Mouse (Mus musculus) intestine, embryonic 14.5 days (tissue): ENCODE measurements around the gene Taf15. TPM values are rescaled to one million over a fixed set of nuclear protein-coding genes. Genes with fewer than 3 reads are reported as not detected.
A peak's percentile ranks its signal among the peaks of the same experiment; 100 is the strongest.

Experiments
- ATAC-seq: fragments of 200-750 bp; cut with Nextera tagmentation; replicated peaks from 2 replicates; pipeline ENCODE4 v1.8.0; 2017; ENCODE audit warnings: low read depth, moderate number of reproducible peaks, moderate TSS enrichment, moderate library complexity; ENCODE audit not compliant: low FRiP score, low TSS enrichment
- DNase-seq: peaks from one replicate; pipeline ENCODE4 v3.0.0-alpha.2; 2018; ENCODE audit warnings: low spot score
- H3K27ac ChIP-seq: fragments of 300-500 bp; sonication (generic); 2 replicates; pipeline ENCODE4 v1.5.1; 2014; ENCODE audit warnings: low read depth, mild to moderate bottlenecking, control low read depth
- H3K27me3 ChIP-seq: fragments of 300-500 bp; sonication (generic); replicated peaks from 2 replicates; pipeline ENCODE4 v1.6.1; 2014; ENCODE audit warnings: low read length, control low read depth; ENCODE audit not compliant: control insufficient read depth, insufficient read depth
- H3K36me3 ChIP-seq: fragments of 300-500 bp; sonication (generic); 2 replicates; pipeline ENCODE4 v1.6.1; 2014; ENCODE audit warnings: low read length, control low read depth; ENCODE audit not compliant: control insufficient read depth, insufficient read depth
- H3K4me1 ChIP-seq: fragments of 300-500 bp; sonication (generic); replicated peaks from 2 replicates; pipeline ENCODE4 v1.6.1; 2014; ENCODE audit warnings: low read length, control low read depth, mixed read lengths; ENCODE audit not compliant: control insufficient read depth, insufficient read depth
- H3K4me2 ChIP-seq: fragments of 300-500 bp; sonication (generic); 2 replicates; pipeline ENCODE4 v1.6.1; 2014; ENCODE audit warnings: low read length
- H3K4me3 ChIP-seq: fragments of 300-500 bp; sonication (generic); 2 replicates; pipeline ENCODE4 v1.5.1; 2014; ENCODE audit warnings: low read depth, low read length, control low read depth, mixed read lengths
- H3K9ac ChIP-seq: fragments of 300-500 bp; sonication (generic); 2 replicates; pipeline ENCODE4 v1.6.1; 2014; ENCODE audit warnings: mild to moderate bottlenecking, low read length
- H3K9me3 ChIP-seq: fragments of 300-500 bp; sonication (generic); 2 replicates; pipeline ENCODE4 v1.6.1; 2016; ENCODE audit warnings: low read length, control low read depth; ENCODE audit not compliant: control insufficient read depth
- WGBS: fragments of 180-500 bp; shearing (Covaris S2); extraction: QIAGEN DNeasy Blood & Tissue Kit; methylation state at CpG from one replicate; pipeline ENCODE4 v1.1.7; 2014; 5-methylcytosine and 5-hydroxymethylcytosine counted together
- polyA plus RNA-seq: library from polyadenylated mRNA; unstranded; fragments of >200 nt; fragmentation: Nextera tagmentation; extraction: Ambion mirVana; gene quantifications from 2 replicates; pipeline ENCODE4 v1.2.1, GENCODE M21; 2014

The Taf15 gene
- polyA plus RNA-seq, 1 experiment from 2014 or later = 13.5 TPM

DNA sequence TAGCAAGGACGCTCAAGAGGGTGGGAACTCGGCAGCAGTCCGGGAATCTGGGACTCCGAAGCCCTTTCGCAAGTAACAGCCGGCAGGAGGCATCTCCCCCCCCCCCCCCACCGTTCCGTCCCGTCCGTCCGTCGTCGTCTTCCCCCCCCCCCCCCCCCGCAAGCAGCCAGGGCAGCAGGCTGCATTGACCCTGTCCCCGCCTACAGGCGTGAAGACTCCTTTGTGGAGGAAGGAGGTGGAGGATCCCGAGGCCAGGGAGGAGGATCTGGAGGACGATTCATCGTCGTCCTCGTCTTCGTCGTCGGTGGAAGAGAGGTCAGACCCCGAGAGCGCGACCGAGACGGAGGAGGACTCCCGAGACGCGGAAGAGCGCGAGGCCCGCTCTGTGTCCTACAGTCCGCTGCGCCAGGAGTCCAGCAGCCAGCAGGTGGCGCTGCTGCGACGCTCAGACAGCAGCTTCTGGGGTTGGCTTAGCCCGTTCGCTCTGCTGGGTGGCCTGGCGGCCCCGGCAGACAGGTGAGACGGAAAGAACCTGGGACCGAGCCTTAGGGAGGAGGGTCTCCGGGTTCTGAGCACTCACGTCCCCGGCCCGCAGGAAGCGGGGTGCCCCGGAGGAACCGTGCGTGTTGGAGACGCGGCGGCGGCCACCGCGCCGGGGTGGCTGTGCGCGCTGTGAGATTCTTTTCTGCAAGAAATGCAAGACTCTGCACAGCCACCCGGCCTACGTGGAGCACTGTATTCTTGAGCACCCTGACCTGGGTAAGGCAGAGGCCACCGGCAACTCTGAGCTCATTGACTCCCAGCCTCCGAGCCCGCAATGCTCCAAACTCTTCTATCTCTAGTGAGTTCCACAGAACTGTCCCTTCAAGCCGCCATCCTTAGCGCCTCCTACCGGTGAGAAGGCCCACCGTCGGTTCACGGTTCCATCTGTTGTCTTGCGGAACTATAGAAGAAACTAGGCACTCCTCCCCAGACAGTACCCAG, 32.5 kb upstream of the Taf15 start:
- DNase-seq (peak; percentile 93), ATAC-seq (peak; percentile 92)
- Histone ChIP-seq H3K4me1 (peaks cover 13% of the 10 kb centered on the region; the same call in 1 of the 2 replicates), H3K9me3 (no peaks in the 10 kb centered on the region), H3K27me3 (peaks cover 42% of the 10 kb centered on the region), H3K36me3 (no peaks in the 10 kb centered on the region), H3K4me2 (peak overlapping the region; percentile 90), H3K27ac (peak overlapping the region; percentile 49; the same call in 1 of the 2 replicates), H3K4me3 (peak overlapping the region; percentile 56), H3K9ac (peak overlapping the region; percentile 48)
- WGBS = under 1% methylated on average over 66 of the region's 75 CpGs

DNA sequence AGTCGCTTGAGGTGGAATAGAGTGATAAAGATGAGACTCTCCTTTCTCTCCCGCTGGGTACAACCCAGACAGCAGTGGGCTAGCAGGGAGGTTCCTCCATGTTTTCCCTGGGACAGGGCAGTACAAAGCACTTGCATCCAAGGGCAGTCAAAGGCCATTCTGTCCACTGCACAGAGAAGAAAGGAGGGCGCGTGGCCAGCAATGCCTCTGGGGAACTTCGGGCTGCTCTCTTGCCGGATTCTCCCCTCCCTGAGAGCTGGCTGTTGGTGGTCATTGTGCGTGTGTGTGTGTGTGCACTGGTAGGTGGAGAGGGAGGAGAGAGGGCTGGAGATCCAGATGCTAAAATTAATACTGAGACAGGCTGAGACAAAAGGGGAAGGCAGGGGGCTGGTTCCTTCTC, 31.7 kb upstream of the Taf15 start:
- peaks cover 13% of the 10 kb centered on the region; the same call in 1 of the 2 replicates for H3K4me1 ChIP-seq
- DNase-seq (no peak), ATAC-seq (no peak)
- peak overlapping the region; percentile 90 for H3K4me2 ChIP-seq
- H3K27me3 ChIP-seq = peaks cover 48% of the 10 kb centered on the region
- H3K4me3 ChIP-seq = peak overlapping the region; percentile 56; the same call in 1 of the 2 replicates
- no peak overlapping the region for H3K9ac ChIP-seq
- no peaks in the 10 kb centered on the region for H3K9me3 ChIP-seq
- no peaks in the 10 kb centered on the region for H3K36me3 ChIP-seq
- H3K27ac ChIP-seq = no peak overlapping the region
- WGBS = 46% methylated on average over 7 of the region's 7 CpGs

DNA sequence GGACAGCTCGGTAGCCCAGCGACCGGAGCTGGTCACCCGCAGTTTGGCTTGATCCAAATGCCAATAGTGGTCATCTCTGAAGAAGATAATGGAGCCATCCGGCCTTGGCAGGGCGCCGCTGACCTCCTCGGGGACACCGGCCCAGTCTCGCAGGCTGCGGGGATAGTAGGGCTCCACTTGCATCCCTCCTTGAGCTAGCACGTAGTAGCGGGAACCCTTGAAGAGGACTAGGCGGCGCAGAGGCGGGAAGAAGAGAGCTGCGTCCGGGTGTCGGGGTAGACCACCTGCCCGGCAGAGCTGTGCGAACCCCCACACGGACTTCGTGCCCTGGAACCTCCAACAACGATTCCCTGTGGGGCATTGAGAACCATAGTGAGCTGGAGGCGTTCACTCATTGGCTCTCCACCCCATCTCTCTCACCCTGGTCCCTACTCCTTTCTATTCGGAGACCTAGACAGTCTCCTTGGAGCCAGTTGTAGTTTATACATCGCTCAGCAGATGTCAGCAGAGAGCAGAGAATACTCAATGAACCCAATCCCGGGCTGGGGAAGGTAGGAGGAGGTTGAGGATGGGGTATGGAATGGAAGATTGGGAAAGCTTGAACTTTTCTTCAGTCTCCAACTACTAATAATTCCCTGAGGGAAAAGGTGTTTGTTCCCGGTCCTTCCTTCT, 30.2 kb upstream of the Taf15 start:
- H3K4me1 ChIP-seq = peaks cover 15% of the 10 kb centered on the region; the same call in 1 of the 2 replicates
- no peak overlapping the region for H3K4me3 ChIP-seq
- H3K9me3 ChIP-seq = no peaks in the 10 kb centered on the region
- peaks cover 48% of the 10 kb centered on the region for H3K27me3 ChIP-seq
- DNase-seq = peak; percentile 91
- no peak overlapping the region for H3K9ac ChIP-seq
- peak overlapping the region; percentile 12; the same call in 1 of the 2 replicates for H3K4me2 ChIP-seq
- WGBS = 15% methylated on average over 29 of the region's 29 CpGs
- peak; percentile 37; the same call in 1 of the 2 replicates for ATAC-seq
- no peaks in the 10 kb centered on the region for H3K36me3 ChIP-seq
- H3K27ac ChIP-seq = no peak overlapping the region

DNA sequence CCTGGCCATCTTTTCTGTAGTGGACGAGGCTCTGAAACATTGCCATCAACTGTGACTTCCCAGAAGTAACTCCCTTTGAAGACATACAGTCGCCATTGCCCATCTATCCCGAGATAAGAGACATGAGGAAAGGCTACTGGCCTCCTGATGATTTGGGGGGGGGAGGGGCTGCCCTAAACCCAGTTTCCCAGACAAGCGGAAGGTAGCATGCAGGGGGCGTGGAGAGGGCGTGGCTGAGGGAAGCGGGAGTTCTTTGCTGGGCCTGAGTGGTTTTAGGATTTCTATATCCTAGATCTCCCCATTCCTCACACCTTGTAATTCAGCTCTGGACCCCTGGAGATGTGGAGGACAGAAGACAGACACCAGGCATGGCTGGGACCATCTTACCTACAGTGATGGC, 29.1 kb upstream of the Taf15 start:
- peaks cover 48% of the 10 kb centered on the region for H3K27me3 ChIP-seq

GRCm38 (mm10) chr11:83445001-83445400, 27.9 kb upstream of the Taf15 start:
- Histone ChIP-seq H3K27ac (no peak overlapping the region), H3K4me1 (peaks cover 26% of the 10 kb centered on the region), H3K4me2 (peak overlapping the region; percentile 13; the same call in 1 of the 2 replicates), H3K9me3 (no peaks in the 10 kb centered on the region), H3K9ac (no peak overlapping the region), H3K27me3 (peaks cover 48% of the 10 kb centered on the region), H3K4me3 (peak overlapping the region; percentile 4; the same call in 1 of the 2 replicates), H3K36me3 (no peaks in the 10 kb centered on the region)
- ATAC-seq (no peak), DNase-seq (no peak)
- 27% methylated on average over 19 of the region's 19 CpGs for WGBS

More for the DNA sequence above, 29.1 kb upstream of the Taf15 start:
- Histone ChIP-seq H3K27ac (no peak overlapping the region), H3K4me3 (no peak overlapping the region), H3K9me3 (no peaks in the 10 kb centered on the region), H3K36me3 (no peaks in the 10 kb centered on the region), H3K4me1 (peaks cover 26% of the 10 kb centered on the region), H3K4me2 (no peak overlapping the region), H3K9ac (no peak overlapping the region)
- ATAC-seq (no peak), DNase-seq (no peak)
- WGBS = 8% methylated on average over 7 of the region's 7 CpGs

DNA sequence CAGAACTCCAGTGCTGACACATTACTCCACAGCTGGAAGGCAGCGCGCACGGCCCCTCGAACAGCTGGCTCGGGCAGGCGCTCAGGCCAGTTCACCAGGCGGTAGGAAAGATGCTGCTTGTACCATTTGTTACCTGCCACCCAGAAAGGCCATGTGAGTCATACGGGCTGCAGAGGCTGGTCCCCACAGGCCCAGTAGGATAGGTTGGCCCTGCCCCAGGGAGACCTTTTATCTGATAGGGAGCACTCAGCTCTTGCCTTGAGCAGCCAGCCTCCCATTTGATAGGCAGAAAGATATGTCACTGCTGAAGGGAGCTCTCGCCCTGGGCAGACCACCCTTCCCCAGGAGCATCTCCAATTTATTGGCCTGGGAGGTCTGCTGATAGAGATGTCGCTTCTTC, 25.3 kb upstream of the Taf15 start:
- DNase-seq (no peak), ATAC-seq (no peak)
- no peak overlapping the region for H3K4me2 ChIP-seq
- no peak overlapping the region for H3K4me3 ChIP-seq
- H3K27ac ChIP-seq = no peak overlapping the region
- no peak overlapping the region for H3K9ac ChIP-seq
- no peaks in the 10 kb centered on the region for H3K9me3 ChIP-seq
- 66% methylated on average over 10 of the region's 10 CpGs for WGBS
- H3K4me1 ChIP-seq = peaks cover 20% of the 10 kb centered on the region
- H3K36me3 ChIP-seq = no peaks in the 10 kb centered on the region
- peaks cover 31% of the 10 kb centered on the region for H3K27me3 ChIP-seq

DNA sequence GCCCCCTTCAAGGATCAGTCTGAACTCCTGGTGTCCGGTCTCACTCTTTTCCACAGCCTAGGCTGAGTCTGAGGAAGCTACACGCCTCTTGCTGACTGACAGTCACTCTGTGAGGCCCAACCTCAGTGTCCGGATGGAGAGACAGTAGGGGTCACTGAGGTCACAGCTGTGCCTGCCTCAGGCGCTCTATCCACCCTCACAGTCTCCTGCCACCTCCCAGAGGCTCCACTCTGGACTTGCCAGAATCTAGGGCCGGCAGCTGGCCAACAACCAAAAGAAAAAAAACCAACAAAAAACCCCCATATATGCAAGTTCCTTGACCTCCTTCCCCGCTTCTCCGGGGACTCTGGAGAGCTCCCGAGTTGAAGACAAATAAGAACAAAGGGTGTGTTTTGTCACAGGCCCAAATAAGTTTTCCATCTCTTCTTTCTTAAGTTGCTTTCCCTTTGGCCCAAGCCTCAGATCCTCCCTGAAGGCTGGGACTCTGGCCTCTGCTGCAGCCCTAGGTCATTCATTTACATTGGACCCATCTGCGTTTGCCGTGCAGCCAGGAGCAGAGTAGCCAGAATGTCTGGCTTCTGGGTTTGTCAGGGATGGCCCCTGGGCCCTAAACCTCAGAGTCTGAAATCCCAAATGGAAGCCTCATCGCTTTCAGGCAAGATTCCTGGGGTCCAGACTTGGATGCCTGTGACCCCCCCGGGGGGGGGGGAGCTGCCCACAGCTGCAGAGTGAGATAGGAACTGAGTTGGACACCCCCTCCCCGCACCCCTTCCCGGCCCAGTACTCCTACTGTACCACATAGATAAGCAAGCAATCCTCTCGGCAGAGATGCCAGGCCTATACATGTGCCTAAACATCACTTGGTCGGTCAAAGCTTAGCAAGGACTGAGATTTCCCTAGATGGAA, 24.6 kb upstream of the Taf15 start:
- DNase-seq (no peak), ATAC-seq (no peak)
- no peak overlapping the region for H3K4me3 ChIP-seq
- no peaks in the 10 kb centered on the region for H3K9me3 ChIP-seq
- peaks cover 20% of the 10 kb centered on the region for H3K4me1 ChIP-seq
- 41% methylated on average over 16 of the region's 16 CpGs for WGBS
- H3K27ac ChIP-seq = no peak overlapping the region
- H3K9ac ChIP-seq = no peak overlapping the region
- peaks cover 26% of the 10 kb centered on the region for H3K27me3 ChIP-seq
- H3K36me3 ChIP-seq = no peaks in the 10 kb centered on the region
- no peak overlapping the region for H3K4me2 ChIP-seq

DNA sequence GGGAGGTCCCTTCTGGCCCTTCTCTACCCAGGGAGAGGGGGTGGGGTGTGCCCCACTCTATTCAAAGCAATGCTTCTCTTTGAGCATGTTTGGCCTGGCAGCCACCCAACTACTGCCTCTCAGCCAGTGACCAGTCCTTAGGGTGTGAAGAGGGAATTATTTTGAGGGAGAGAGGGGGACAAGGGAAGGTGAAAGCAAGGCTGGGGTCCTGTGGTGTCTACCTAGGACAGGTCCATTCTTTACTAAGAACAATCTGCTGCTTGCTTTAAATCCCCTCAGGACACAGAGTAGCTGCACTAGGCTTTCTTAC, 24.0 kb upstream of the Taf15 start:
- no peak for ATAC-seq

More for the DNA sequence above, 24.0 kb upstream of the Taf15 start:
- peaks cover 20% of the 10 kb centered on the region for H3K27me3 ChIP-seq
- H3K4me3 ChIP-seq = no peak overlapping the region
- H3K4me2 ChIP-seq = no peak overlapping the region
- no peaks in the 10 kb centered on the region for H3K9me3 ChIP-seq
- no peaks in the 10 kb centered on the region for H3K36me3 ChIP-seq
- peaks cover 16% of the 10 kb centered on the region for H3K4me1 ChIP-seq
- DNase-seq = no peak
- H3K27ac ChIP-seq = no peak overlapping the region
- H3K9ac ChIP-seq = no peak overlapping the region
